Mouse (Mus musculus): ENCODE results near the gene Cptp. TPM values are rescaled to one million over a fixed set of nuclear protein-coding genes. Genes with fewer than 3 reads are reported as not detected.

Gene Cptp
- polyA plus RNA-seq, 2 experiments: 5.6 to 7.6 TPM

DNA sequence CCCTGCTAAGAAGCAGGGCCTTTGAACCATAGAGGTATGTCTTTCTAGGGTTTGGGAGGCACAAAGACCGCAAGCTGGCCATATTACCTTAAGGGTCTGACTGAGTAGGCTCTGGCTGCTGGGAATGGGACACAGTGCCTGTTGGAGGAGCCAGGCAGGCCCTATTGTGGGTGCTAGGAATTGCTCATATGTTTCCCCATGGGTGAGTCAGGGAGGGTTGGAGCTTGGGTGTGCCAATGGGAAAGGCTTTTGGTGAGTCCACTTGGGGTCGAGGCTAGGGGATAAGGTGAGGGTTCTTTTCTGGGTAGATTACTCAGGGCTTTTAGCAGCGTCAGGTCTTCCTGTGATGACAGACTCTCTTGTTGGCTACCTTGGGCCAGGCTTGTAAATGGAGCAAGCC lies 17.9 kb downstream of the Cptp start:
- no peak for ATAC-seq (ENCODE audit: insufficient read depth)
- H3K4me1 ChIP-seq (replicated peaks; ENCODE audit: control insufficient read depth in 2 of 2, insufficient read depth in 2 of 2, low read length in 1 of 2): peaks cover 11 to 12% of the 10 kb centered on the region in 2 experiments; a peak in 3 of 4 replicates

GRCm38 (mm10) chr4:155849792-155850451 lies 19.3 kb downstream of the Cptp start:
- peak overlapping the region; percentile 99; the same call in 1 of the 2 replicates for H3K4me2 ChIP-seq (ENCODE audit: low read depth)
- ATAC-seq (ENCODE audit: insufficient read depth): no peak
- no peaks in the 10 kb centered on the region for H3K27me3 ChIP-seq (ENCODE audit: control insufficient read depth, insufficient read depth, low read length)
- no peak for TF ChIP-seq EP300 (IDR thresholded peaks at IDR 0.05; ENCODE audit: low read depth)
- TF ChIP-seq CTCF (IDR thresholded peaks at IDR 0.05; ENCODE audit: low read depth): no peak
- H3K36me3 ChIP-seq (replicated peaks; ENCODE audit: control insufficient read depth, insufficient read depth, low read depth): no peaks in the 10 kb centered on the region; the same call in 1 of the 2 replicates
- 74% methylated on average over 3 of the region's 3 CpGs for WGBS (ENCODE audit: insufficient replicate concordance)
- no peak overlapping the region for H3K27ac ChIP-seq
- H3K9me3 ChIP-seq (ENCODE audit: control insufficient read depth, low read length): no peaks in the 10 kb centered on the region
- no peak overlapping the region for H3K9ac ChIP-seq (replicated peaks)
- H3K4me1 ChIP-seq (replicated peaks; ENCODE audit: control insufficient read depth in 2 of 2, insufficient read depth in 2 of 2, low read length in 1 of 2): peaks cover 11 to 12% of the 10 kb centered on the region in 2 experiments; a peak in 3 of 4 replicates
- no peak overlapping the region for H3K4me3 ChIP-seq (ENCODE audit: insufficient read depth in 1 of 2, low read depth in 2 of 2, low read length in 2 of 2)
- DNase-seq (ENCODE audit: low read depth in 3 of 3, low spot score in 3 of 3): no peak

More for the DNA sequence above, 17.9 kb downstream of the Cptp start:
- no peak overlapping the region for H3K4me3 ChIP-seq (ENCODE audit: insufficient read depth in 1 of 2, low read depth in 2 of 2, low read length in 2 of 2)
- no peak overlapping the region for H3K9ac ChIP-seq (replicated peaks)
- H3K4me2 ChIP-seq (ENCODE audit: low read depth): no peak overlapping the region
- TF ChIP-seq EP300 (IDR thresholded peaks at IDR 0.05; ENCODE audit: low read depth): no peak
- TF ChIP-seq CTCF (IDR thresholded peaks at IDR 0.05; ENCODE audit: low read depth): no peak
- no peaks in the 10 kb centered on the region for H3K9me3 ChIP-seq (ENCODE audit: control insufficient read depth, low read length)
- H3K27ac ChIP-seq: no peak overlapping the region
- no peaks in the 10 kb centered on the region for H3K27me3 ChIP-seq (ENCODE audit: control insufficient read depth, insufficient read depth, low read length)
- DNase-seq (ENCODE audit: low read depth in 3 of 3, low spot score in 3 of 3): no peak
- peaks cover 6% of the 10 kb centered on the region for H3K36me3 ChIP-seq (replicated peaks; ENCODE audit: control insufficient read depth, insufficient read depth, low read depth)
- 74% methylated on average over 3 of the region's 3 CpGs for WGBS (ENCODE audit: insufficient replicate concordance)

DNA sequence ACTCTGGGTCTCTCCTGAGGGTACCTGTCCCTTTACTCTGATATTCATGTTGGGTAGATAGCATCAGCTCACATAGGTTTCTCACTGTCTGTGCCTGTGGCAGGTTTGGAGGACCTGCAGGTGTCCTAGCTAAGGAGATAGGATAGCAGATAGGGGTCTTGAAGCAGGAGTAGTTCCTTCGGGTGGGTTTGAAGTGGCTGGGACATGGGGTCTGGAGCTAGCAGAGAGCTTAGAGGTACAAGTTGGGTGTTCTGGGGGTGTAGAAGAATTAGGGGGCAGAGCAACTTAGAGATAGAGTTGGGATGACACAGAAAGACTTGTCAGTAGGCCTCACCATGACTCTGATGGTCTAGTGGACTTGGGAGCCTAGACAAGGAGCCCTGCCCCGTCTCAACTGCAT lies 19.8 kb downstream of the Cptp start:
- H3K9ac ChIP-seq (replicated peaks): no peak overlapping the region
- no peaks in the 10 kb centered on the region for H3K9me3 ChIP-seq (ENCODE audit: control insufficient read depth, low read length)
- WGBS (ENCODE audit: insufficient replicate concordance): 76% methylated on average over 2 of the region's 2 CpGs
- TF ChIP-seq CTCF (IDR thresholded peaks at IDR 0.05; ENCODE audit: low read depth) (no peak), EP300 (IDR thresholded peaks at IDR 0.05; ENCODE audit: low read depth) (no peak)
- no peak for ATAC-seq (ENCODE audit: insufficient read depth)
- peak overlapping the region; percentile 99; the same call in 1 of the 2 replicates for H3K4me2 ChIP-seq (ENCODE audit: low read depth)
- no peak overlapping the region for H3K4me3 ChIP-seq (ENCODE audit: insufficient read depth in 1 of 2, low read depth in 2 of 2, low read length in 2 of 2)
- H3K36me3 ChIP-seq (replicated peaks; ENCODE audit: control insufficient read depth, insufficient read depth, low read depth): no peaks in the 10 kb centered on the region
- no peak overlapping the region for H3K27ac ChIP-seq
- H3K27me3 ChIP-seq (ENCODE audit: control insufficient read depth, insufficient read depth, low read length): no peaks in the 10 kb centered on the region
- H3K4me1 ChIP-seq (replicated peaks; ENCODE audit: control insufficient read depth in 2 of 2, insufficient read depth in 2 of 2, low read length in 1 of 2): peaks cover 11 to 12% of the 10 kb centered on the region in 2 experiments; a peak in 3 of 4 replicates
- no peak for DNase-seq (ENCODE audit: low read depth in 3 of 3, low spot score in 3 of 3)

- 58% methylated on average over 7 of the region's 7 CpGs for WGBS (ENCODE audit: insufficient replicate concordance)
- Histone ChIP-seq H3K9me3 (ENCODE audit: control insufficient read depth, low read length) (no peaks in the 10 kb centered on the region), H3K9ac (replicated peaks) (peak overlapping the region; percentile 75), H3K4me1 (replicated peaks; ENCODE audit: control insufficient read depth in 2 of 2, insufficient read depth in 2 of 2, low read length in 1 of 2) (peaks cover 11 to 12% of the 10 kb centered on the region in 2 experiments; a peak in 3 of 4 replicates), H3K36me3 (replicated peaks; ENCODE audit: control insufficient read depth, insufficient read depth, low read depth) (no peaks in the 10 kb centered on the region), H3K27ac (no peak overlapping the region), H3K27me3 (ENCODE audit: control insufficient read depth, insufficient read depth, low read length) (no peaks in the 10 kb centered on the region), H3K4me3 (ENCODE audit: insufficient read depth in 1 of 2, low read depth in 2 of 2, low read length in 2 of 2) (peak overlapping the region; percentile 62 to 94), H3K4me2 (ENCODE audit: low read depth) (peak overlapping the region; percentile 99)
- no peak for DNase-seq (ENCODE audit: low read depth in 3 of 3, low spot score in 3 of 3)
- ATAC-seq (ENCODE audit: insufficient read depth): no peak
- TF ChIP-seq EP300 (IDR thresholded peaks at IDR 0.05; ENCODE audit: low read depth) (no peak), CTCF (IDR thresholded peaks at IDR 0.05; ENCODE audit: low read depth) (no peak)
These were observed 20.7 kb downstream of the Cptp start for GRCm38 (mm10) chr4:155848434-155849095.
